Mouse (Mus musculus): ENCODE data around the gene Lmna.
A peak's percentile ranks its signal among the peaks of the same experiment; 100 is the strongest.

Gene Lmna

GRCm38 (mm10) chr3:88500655-88501365 lies 8.9 kb downstream of the Lmna start:
- DNase-seq (ENCODE audit: low read depth), result no peak

GRCm38 (mm10) chr3:88500087-88500486 lies 9.7 kb downstream of the Lmna start:
- no peak for DNase-seq (ENCODE audit: low read depth)

GRCm38 (mm10) chr3:88499580-88499979 lies 10.2 kb downstream of the Lmna start:
- no peak for DNase-seq (ENCODE audit: low read depth)

- DNase-seq (ENCODE audit: low read depth), result no peak
Observed at GRCm38 (mm10) chr3:88495741-88496415, 13.9 kb downstream of the Lmna start.

GRCm38 (mm10) chr3:88494836-88495628 lies 14.7 kb downstream of the Lmna start:
- DNase-seq (ENCODE audit: low read depth), result peak; percentile 79

- no peak for DNase-seq (ENCODE audit: low read depth)
Observed at GRCm38 (mm10) chr3:88493706-88494582, 15.8 kb downstream of the Lmna start.

GRCm38 (mm10) chr3:88487396-88487795 lies 22.4 kb downstream of the Lmna start:
- DNase-seq (ENCODE audit: low read depth), result no peak

GRCm38 (mm10) chr3:88486887-88487286 lies 22.9 kb downstream of the Lmna start:
- no peak for DNase-seq (ENCODE audit: low read depth)

- DNase-seq (ENCODE audit: low read depth), result no peak
Observed at GRCm38 (mm10) chr3:88486043-88486442, 23.7 kb downstream of the Lmna start.

- no peak for DNase-seq (ENCODE audit: low read depth)
Observed at GRCm38 (mm10) chr3:88484597-88485316, 25.0 kb downstream of the Lmna start.

- no peak for DNase-seq (ENCODE audit: low read depth)
Observed at GRCm38 (mm10) chr3:88483621-88484020, 26.1 kb downstream of the Lmna start.

- no peak for DNase-seq (ENCODE audit: low read depth)
Observed at GRCm38 (mm10) chr3:88483141-88483540, 26.6 kb downstream of the Lmna start.

GRCm38 (mm10) chr3:88482336-88482735 lies 27.4 kb downstream of the Lmna start:
- DNase-seq (ENCODE audit: low read depth), result no peak

- no peak for DNase-seq (ENCODE audit: low read depth)
Observed at GRCm38 (mm10) chr3:88481372-88482040, 28.2 kb downstream of the Lmna start.

- DNase-seq (ENCODE audit: low read depth), result no peak
Observed at GRCm38 (mm10) chr3:88480679-88481078, 29.1 kb downstream of the Lmna start.

- DNase-seq (ENCODE audit: low read depth), result no peak
Observed at GRCm38 (mm10) chr3:88479828-88480227, 29.9 kb downstream of the Lmna start.

- DNase-seq (ENCODE audit: low read depth), result no peak
Observed at GRCm38 (mm10) chr3:88479163-88479562, 30.6 kb downstream of the Lmna start.

- DNase-seq (ENCODE audit: low read depth), result peak; percentile 78
Observed at GRCm38 (mm10) chr3:88477735-88478134, 32.0 kb downstream of the Lmna start.

- no peak for DNase-seq (ENCODE audit: low read depth)
Observed at GRCm38 (mm10) chr3:88476403-88476802, 33.4 kb downstream of the Lmna start.

GRCm38 (mm10) chr3:88473571-88473970 lies 36.2 kb downstream of the Lmna start:
- DNase-seq (ENCODE audit: low read depth), result no peak

- no peak for DNase-seq (ENCODE audit: low read depth)
Observed at GRCm38 (mm10) chr3:88473020-88473419, 36.7 kb downstream of the Lmna start.
